11 mouse cellular contexts compared by ENCODE assay signal in genomic region chr13:118716726-118717125, GRCm38 (mm10). TPM values are rescaled to one million over a fixed set of nuclear protein-coding genes. Genes with fewer than 3 reads are reported as not detected.
DNase-seq lines count a peak whose midpoint lies in the region; ATAC-seq and TF ChIP-seq lines count a peak whose summit lies in the region.
"Had no signal": no experiment of that assay in that cellular context is flagged by ENCODE, and none has a peak within 500 bp of the region (broad histone marks: within the 10 kb centered on the region; RNA-seq: fewer than 3 reads in every experiment).

No protein-coding gene starts in this region.

- H3K27me3 ChIP-seq in heart, embryonic 12.5 days (replicated peaks), result peaks cover 17% of the 10 kb centered on the region; the same call in 1 of the 2 replicates
- H3K27me3 ChIP-seq in lung, postnatal 0 days (replicated peaks; ENCODE audit: insufficient read depth, low read length), result 0 out of 2 replicates have a peak, but pooled peaks cover 4% of the 10 kb centered on the region
- H3K27me3 ChIP-seq in intestine, embryonic 14.5 days (replicated peaks; ENCODE audit: control insufficient read depth, insufficient read depth, low read length), result peaks cover 7% of the 10 kb centered on the region
- no peaks in the 10 kb centered on the region for H3K27me3 ChIP-seq in stomach, embryonic 14.5 days (ENCODE audit: control insufficient read depth, insufficient read depth, low read length)

- H3K4me1 ChIP-seq in heart, embryonic 12.5 days (replicated peaks), result peaks cover 15% of the 10 kb centered on the region; the same call in 1 of the 2 replicates
- no peaks in the 10 kb centered on the region for H3K4me1 ChIP-seq in lung, postnatal 0 days (ENCODE audit: insufficient read depth, low read depth, low read length)
- H3K4me1 ChIP-seq in intestine, embryonic 14.5 days (replicated peaks; ENCODE audit: control insufficient read depth, insufficient read depth, low read length), result peaks cover 2% of the 10 kb centered on the region; the same call in 1 of the 2 replicates
- 0 out of 2 replicates have a peak, but pooled peaks cover 6% of the 10 kb centered on the region for H3K4me1 ChIP-seq in stomach, embryonic 14.5 days (ENCODE audit: control insufficient read depth, insufficient read depth, low read length)

- ATAC-seq in heart, embryonic 12.5 days (ENCODE audit: insufficient number of reproducible peaks, low FRiP score), result no peak
- ATAC-seq in lung, postnatal 0 days, result no peak
- ATAC-seq in intestine, embryonic 14.5 days (replicated peaks; ENCODE audit: low FRiP score, low TSS enrichment, low read depth), result no peak
- ATAC-seq in stomach, embryonic 14.5 days (ENCODE audit: insufficient number of reproducible peaks, insufficient read depth, low FRiP score, low read depth), result no peak
- no peak for ATAC-seq in megakaryocyte progenitor cell, adult 5-6 weeks (replicated peaks; ENCODE audit: poor library complexity)
- ATAC-seq: liver, postnatal 0 days had no signal

- H3K36me3 ChIP-seq in heart, embryonic 12.5 days, result no peaks in the 10 kb centered on the region
- no peaks in the 10 kb centered on the region for H3K36me3 ChIP-seq in lung, postnatal 0 days (ENCODE audit: insufficient read depth, low read length)
- no peaks in the 10 kb centered on the region for H3K36me3 ChIP-seq in intestine, embryonic 14.5 days (ENCODE audit: control insufficient read depth, insufficient read depth, low read length)
- H3K36me3 ChIP-seq in stomach, embryonic 14.5 days (ENCODE audit: control insufficient read depth, insufficient read depth, low read length), result no peaks in the 10 kb centered on the region
- H3K36me3 ChIP-seq: neural tube, embryonic 12.5 days had no signal

- H3K9me3 ChIP-seq in heart, embryonic 12.5 days (replicated peaks), result no peaks in the 10 kb centered on the region
- no peaks in the 10 kb centered on the region for H3K9me3 ChIP-seq in lung, postnatal 0 days (ENCODE audit: low read length)
- H3K9me3 ChIP-seq in intestine, embryonic 14.5 days (ENCODE audit: control insufficient read depth, low read length), result no peaks in the 10 kb centered on the region
- no peaks in the 10 kb centered on the region for H3K9me3 ChIP-seq in stomach, embryonic 14.5 days (ENCODE audit: control insufficient read depth, low read depth, low read length)
- H3K9me3 ChIP-seq: neural tube, embryonic 12.5 days had no signal

- no peak for TF ChIP-seq CTCF in lung, postnatal 0 days (IDR thresholded peaks at IDR 0.05)

- H3K4me2 ChIP-seq in heart, embryonic 12.5 days, result peak overlapping the region; percentile 98
- H3K4me2 ChIP-seq in lung, postnatal 0 days (replicated peaks; ENCODE audit: low read depth, low read length), result peak overlapping the region; percentile 56
- H3K4me2 ChIP-seq in intestine, embryonic 14.5 days (ENCODE audit: low read length), result peak overlapping the region; percentile 75
- peak overlapping the region; percentile 70 for H3K4me2 ChIP-seq in stomach, embryonic 14.5 days (replicated peaks; ENCODE audit: low read depth, low read length)

- no peak overlapping the region for H3K27ac ChIP-seq in heart, embryonic 12.5 days (ENCODE audit: poor library complexity, severe bottlenecking)
- peak overlapping the region; percentile 73; the same call in 1 of the 2 replicates for H3K27ac ChIP-seq in lung, postnatal 0 days (ENCODE audit: low read length)
- H3K27ac ChIP-seq in intestine, embryonic 14.5 days (ENCODE audit: low read depth), result no peak overlapping the region
- peak overlapping the region; percentile 57; the same call in 1 of the 2 replicates for H3K27ac ChIP-seq in stomach, embryonic 14.5 days (ENCODE audit: low read length)
- H3K27ac ChIP-seq: neural tube, embryonic 12.5 days had no signal

- no peak for TF ChIP-seq EP300 in lung, postnatal 0 days (IDR thresholded peaks at IDR 0.05)

- no peak for DNase-seq in heart, adult 8-10 months (ENCODE audit: low spot score)
- no peak for DNase-seq in lung, postnatal 0 days (ENCODE audit: low spot score)
- no peak for DNase-seq in lung, postnatal 36 days
- DNase-seq in intestine, embryonic 14.5 days (ENCODE audit: low spot score), result no peak
- DNase-seq in urinary bladder, postnatal 14 days (ENCODE audit: low spot score), result no peak
- DNase-seq: heart, postnatal 4 days; liver, postnatal 0 days had no signal

- no peak overlapping the region for H3K9ac ChIP-seq in heart, embryonic 12.5 days
- H3K9ac ChIP-seq in lung, postnatal 0 days (replicated peaks; ENCODE audit: low read depth), result no peak overlapping the region
- peak overlapping the region; percentile 31 for H3K9ac ChIP-seq in intestine, embryonic 14.5 days (ENCODE audit: low read length)
- H3K9ac ChIP-seq in stomach, embryonic 14.5 days (replicated peaks; ENCODE audit: low read depth, low read length), result no peak overlapping the region; the same call in 1 of the 2 replicates
- H3K9ac ChIP-seq: liver, postnatal 0 days; neural tube, embryonic 12.5 days had no signal

- H3K4me3 ChIP-seq in heart, embryonic 12.5 days, result peak overlapping the region; percentile 61; the same call in 1 of the 2 replicates
- peak overlapping the region; percentile 47 for H3K4me3 ChIP-seq in lung, postnatal 0 days (ENCODE audit: low read depth, low read length)
- H3K4me3 ChIP-seq in intestine, embryonic 14.5 days (ENCODE audit: low read depth, low read length), result peak overlapping the region; percentile 53
- H3K4me3 ChIP-seq in stomach, embryonic 14.5 days (ENCODE audit: low read depth, low read length), result peak overlapping the region; percentile 52
- H3K4me3 ChIP-seq: neural tube, embryonic 12.5 days had no signal

- WGBS in heart, embryonic 12.5 days, result 54% methylated on average over 1 of the region's 1 CpGs
- 60% methylated on average over 1 of the region's 1 CpGs for WGBS in lung, postnatal 0 days
- 55% methylated on average over 1 of the region's 1 CpGs for WGBS in intestine, embryonic 14.5 days
- 52% methylated on average over 1 of the region's 1 CpGs for WGBS in stomach, embryonic 14.5 days

RNA-seq across cellular contexts. Expression of gene Fgf10, which starts 47.1 kb away (rescaled TPM):
- 0.38 and 0.64 TPM in 2 replicates for polyA plus RNA-seq in heart, embryonic 12.5 days (2016; fragmentation: Nextera tagmentation; extraction: Ambion mirVana)
- total RNA-seq in heart, adult 8-10 months (2022), result 1 to 10 TPM in 1 of 4 experiments, under 1 TPM in 3; 0.33 to 1.4 (median 0.45) TPM
- polyA plus RNA-seq in lung, postnatal 0 days (2015; fragmentation: Nextera tagmentation; extraction: Ambion mirVana), result 9.5 and 10.0 TPM in 2 replicates
- 3.3 and 4.0 TPM in 2 replicates for polyA plus RNA-seq in intestine, embryonic 14.5 days (2014; fragmentation: Nextera tagmentation; extraction: Ambion mirVana)
- polyA plus RNA-seq in stomach, embryonic 14.5 days (2014; fragmentation: Nextera tagmentation; extraction: Ambion mirVana), result 12.3 and 14.0 TPM in 2 replicates
- total RNA-seq in megakaryocyte progenitor cell, adult 5-6 weeks (2015), result not detected in 2 replicates
- not detected in 2 replicates for total RNA-seq in megakaryocyte progenitor cell, adult 5-6 weeks (2017)

Comparison
In these comparisons a context has a peak if more than half of its experiments do, and no peak if none do; other contexts are left out.
1. H3K27ac ChIP-seq: peak in lung, postnatal 0 days (single experiment) and stomach, embryonic 14.5 days (single experiment); none in heart, embryonic 12.5 days (single experiment) and intestine, embryonic 14.5 days (single experiment).
2. Peak in every context shown above with its lines, with median percentiles within 50 percentile points of each other: H3K4me2 ChIP-seq and H3K4me3 ChIP-seq.